Mouse (Mus musculus) E14TG2a.4 (cell line): ENCODE measurements around the gene Meltf.

Experiments
- CTCF ChIP-seq: conservative IDR thresholded peaks from 2 replicates; pipeline ENCODE4 v1.5.1; 2014; ENCODE audit warnings: low read length
- NANOG ChIP-seq: IDR thresholded peaks from 2 replicates; pipeline ENCODE4 v1.6.1; 2014; ENCODE audit warnings: borderline replicate concordance, low read length, mixed read lengths
- POU5F1 ChIP-seq: IDR thresholded peaks from 2 replicates; pipeline ENCODE4 v1.6.1; 2014; ENCODE audit warnings: low read length, borderline replicate concordance

GRCm38 (mm10) chr16:31944698-31945255 lies 66.2 kb downstream of the Meltf start:
- TF ChIP-seq CTCF (no peak), POU5F1 (no peak), NANOG (no peak)
